Mouse (Mus musculus) small intestine, adult 2 months (tissue): Measurements from ENCODE around the gene C77080.

ENCODE experiments used
- CTCF ChIP-seq: fragments of 200-500 bp; IDR thresholded peaks from 2 replicates; pipeline ENCODE4 v1.5.1; 2012; ENCODE audit warnings: low read depth, mild to moderate bottlenecking, control low read depth, inconsistent platforms, low read length, moderate library complexity, mixed read lengths; ENCODE audit not compliant: insufficient replicate concordance, insufficient read length; ENCODE audit errors: extremely low read depth
- POLR2A ChIP-seq: fragments of 200-500 bp; IDR thresholded peaks from 2 replicates; pipeline ENCODE4 v1.6.1; 2012; ENCODE audit warnings: low read depth, mild to moderate bottlenecking, control low read depth, inconsistent platforms, low read length, moderate library complexity

- TF ChIP-seq POLR2A (no peak), CTCF (no peak)
These were observed 2.2 kb upstream of the C77080 start for GRCm38 (mm10) chr4:129263225-129264021.
